Comparison of ENCODE assay signal across 7 mouse cellular contexts in the genomic region with DNA sequence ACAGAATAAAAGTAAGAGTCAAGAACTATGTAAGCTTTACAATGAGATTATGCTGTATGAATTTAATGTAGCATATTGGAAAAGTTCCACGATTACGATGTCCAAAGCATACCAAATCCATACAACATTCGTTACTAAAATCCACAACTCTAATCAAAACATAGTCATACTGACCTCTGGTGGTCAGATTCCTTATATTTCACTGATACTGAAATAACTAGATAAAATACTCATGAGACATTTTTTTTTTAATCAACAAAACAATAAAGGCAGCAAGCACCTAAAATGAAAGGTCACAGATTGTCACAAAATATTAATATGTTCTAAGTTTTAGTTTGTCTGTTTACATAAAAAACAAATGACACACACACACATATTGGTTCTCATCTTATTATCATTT. TPM values are rescaled to one million over a fixed set of nuclear protein-coding genes. Genes with fewer than 3 reads are reported as not detected.
DNase-seq lines count a peak whose midpoint lies in the region; ATAC-seq and TF ChIP-seq lines count a peak whose summit lies in the region.

No protein-coding gene starts in this region.

- TF ChIP-seq EP300 in heart, postnatal 0 days (IDR thresholded peaks at IDR 0.05; ENCODE audit: low read depth): no peak

- TF ChIP-seq CTCF in lung, adult 2 months (IDR thresholded peaks at IDR 0.05; ENCODE audit: insufficient read depth, low read length): 0 out of 2 replicates have a peak, but pooled peaks have one; percentile 6
- TF ChIP-seq CTCF in heart, postnatal 0 days (IDR thresholded peaks at IDR 0.05; ENCODE audit: low read depth): peak; percentile 44

- TF ChIP-seq POLR2A in lung, adult 2 months (IDR thresholded peaks at IDR 0.05; ENCODE audit: borderline replicate concordance, extremely low read depth, low read depth, low read length): no peak

- H3K9me3 ChIP-seq in heart, postnatal 0 days (replicated peaks; ENCODE audit: control insufficient read depth, low read length): no peaks in the 10 kb centered on the region

- H3K9ac ChIP-seq in heart, postnatal 0 days (replicated peaks; ENCODE audit: low read depth, low read length): no peak overlapping the region

- H3K4me1 ChIP-seq in lung, adult 2 months (ENCODE audit: control insufficient read depth, insufficient read depth, low read length): peaks cover 4% of the 10 kb centered on the region
- H3K4me1 ChIP-seq in heart, postnatal 0 days (ENCODE audit: control insufficient read depth, insufficient read depth): peaks cover 10% of the 10 kb centered on the region; the same call in 1 of the 2 replicates

- peaks cover 21% of the 10 kb centered on the region for H3K79me2 ChIP-seq in macrophage (ENCODE audit: inconsistent target)

- H3K4me3 ChIP-seq in lung, adult 2 months (replicated peaks; ENCODE audit: extremely low read depth, low read depth, low read length): peak overlapping the region; percentile 27
- peak overlapping the region; percentile 77; the same call in 1 of the 2 replicates for H3K4me3 ChIP-seq in heart, postnatal 0 days (ENCODE audit: low read depth, low read length)
- H3K4me3 ChIP-seq in macrophage (ENCODE audit: inconsistent target): peak overlapping the region; percentile 81

- no peaks in the 10 kb centered on the region for H3K27me3 ChIP-seq in heart, postnatal 0 days (ENCODE audit: control insufficient read depth, insufficient read depth, low read length)

- H3K36me3 ChIP-seq in heart, postnatal 0 days (replicated peaks; ENCODE audit: control insufficient read depth, insufficient read depth, low read length): no peaks in the 10 kb centered on the region
- H3K36me3 ChIP-seq in macrophage (ENCODE audit: inconsistent target): no peaks in the 10 kb centered on the region

- WGBS in lung, adult 2 months: 3% methylated on average over 3 of the region's 3 CpGs
- WGBS in heart, postnatal 0 days: 26% methylated on average over 3 of the region's 3 CpGs
- WGBS in macrophage (ENCODE audit: missing documents): 6% methylated on average over 3 of the region's 3 CpGs

- H3K4me2 ChIP-seq in heart, postnatal 0 days (ENCODE audit: low read depth, low read length): no peak overlapping the region; the same call in 1 of the 2 replicates

- ATAC-seq in heart, postnatal 0 days (ENCODE audit: insufficient read depth, low read depth): no peak

- no peak for DNase-seq in lung, adult 2 months
- no peak for DNase-seq in lung, adult 18-20 months
- peak; percentile 54 for DNase-seq in c-Kit-negative CD71-positive TER-119-positive erythroid progenitor cells, embryonic 14.5 days (ENCODE audit: low read depth, low spot score)
- no peak for DNase-seq in heart, postnatal 0 days (ENCODE audit: low spot score)
- DNase-seq in adrenal gland, postnatal 4 days (ENCODE audit: low spot score in 2 of 2): no peak
- DNase-seq in frontal cortex, postnatal 14 days (ENCODE audit: low spot score in 2 of 2): no peak

- no peak overlapping the region for H3K27ac ChIP-seq in heart, postnatal 0 days (ENCODE audit: low read depth)
- no peak overlapping the region for H3K27ac ChIP-seq in macrophage

RNA-seq across cellular contexts. Expression of gene Ncapg, which starts 1.4 kb away (rescaled TPM):
- 0.10 and 0.32 TPM in 2 replicates for polyA plus RNA-seq in lung, adult 2 months (2012; rRNA removed)
- 16.1 and 28.7 TPM in 2 replicates for total RNA-seq in heart, postnatal 0 days (2014; rRNA removed; ENCODE audit: low replicate concordance)
- 8.7 and 9.1 TPM in 2 replicates for polyA plus RNA-seq in heart, postnatal 0 days (2015; fragmentation: Nextera tagmentation; extraction: Ambion mirVana)
- 10 to 100 TPM in 8 of 26 experiments, 1 to 10 TPM in 18; 1.3 to 35.6 (median 7.8) TPM for total RNA-seq in macrophage (2018; cell fraction: chromatin; rRNA removed)
- total RNA-seq in macrophage (2018; cell fraction: cytosol; rRNA removed): 1 to 10 TPM in 23 of 26 experiments, under 1 TPM in 3; 0.88 to 3.0 (median 1.3) TPM
- total RNA-seq in macrophage (2018; cell fraction: nucleus; rRNA removed): 10 to 100 TPM in 1 of 26 experiments, 1 to 10 TPM in 24, under 1 TPM in 1; 0.83 to 22.3 (median 4.1) TPM
- 0.63 to 5.7 TPM (median 4.9 TPM) in 3 replicates for polyA plus RNA-seq in macrophage (2018)
- total RNA-seq in adrenal gland, postnatal 4 days (2021): 10 to 100 TPM; 16.7 to 21.4 TPM

RNA-seq across cellular contexts. Expression of gene Fam184b, which starts 28.9 kb away (rescaled TPM):
- polyA plus RNA-seq in lung, adult 2 months (2012; rRNA removed): 0.04 TPM in 1 of 2 replicates, not detected in the other
- total RNA-seq in heart, postnatal 0 days (2014; rRNA removed; ENCODE audit: low replicate concordance): 0.54 TPM in 1 of 2 replicates, not detected in the other
- 0.03 TPM in 1 of 2 replicates, not detected in the other for polyA plus RNA-seq in heart, postnatal 0 days (2015; fragmentation: Nextera tagmentation; extraction: Ambion mirVana)
- not detected for total RNA-seq in macrophage (2018; cell fraction: chromatin; rRNA removed)
- total RNA-seq in macrophage (2018; cell fraction: cytosol; rRNA removed): not detected
- not detected for total RNA-seq in macrophage (2018; cell fraction: nucleus; rRNA removed)
- polyA plus RNA-seq in macrophage (2018): not detected in 3 replicates
- total RNA-seq in adrenal gland, postnatal 4 days (2021): 1 to 10 TPM; 1.2 to 1.8 TPM

Comparison
In these comparisons a context has a peak if more than half of its experiments do, and no peak if none do; other contexts are left out.
1. H3K4me3 ChIP-seq: peak in every context shown above with its lines; median percentile 81 in macrophage; 77 in heart, postnatal 0 days; 27 in lung, adult 2 months.